Mouse (Mus musculus): Measurements from ENCODE around the gene Mki67. TPM values are rescaled to one million over a fixed set of nuclear protein-coding genes. Genes with fewer than 3 reads are reported as not detected.

Mki67 gene
- total and polyA plus RNA-seq, 3 experiments = 57.8 to 102 (median 73.1) TPM

- Histone ChIP-seq H3K9ac (ENCODE audit: insufficient read depth, low read depth) (no peak overlapping the region), H3K4me1 (ENCODE audit: control insufficient read depth in 1 of 2, insufficient read depth in 2 of 2) (no peaks in the 10 kb centered on the region), H3K4me3 (replicated peaks in 1 of 3; ENCODE audit: low read depth in 2 of 3, low read length in 2 of 3, poor library complexity in 1 of 3) (no peak overlapping the region), H3K9me3 (replicated peaks; ENCODE audit: low read length) (no peaks in the 10 kb centered on the region), H3K4me2 (ENCODE audit: insufficient read depth, low read depth, poor library complexity, severe bottlenecking) (no peak overlapping the region), H3K79me2 (replicated peaks; ENCODE audit: control insufficient read depth, extremely low read depth, insufficient read depth, poor library complexity, severe bottlenecking) (no peaks in the 10 kb centered on the region), H3K27me3 (replicated peaks) (peaks cover 5% of the 10 kb centered on the region), H3K27ac (ENCODE audit: insufficient read depth, low read depth) (no peak overlapping the region), H3K36me3 (replicated peaks in 1 of 2; ENCODE audit: control insufficient read depth in 1 of 2, insufficient read depth in 1 of 2, low read length in 1 of 2) (no peaks in the 10 kb centered on the region)
- in situ Hi-C loops (cut with MboI; ENCODE audit: low pct_ligation_motif_present, low pct_unique_long_range_greater_than_20kb, low sequenced_read_pairs) (loop anchor here (25.0 kb wide), 1 partner anchor 241 kb away; no protein-coding TSS in a partner anchor), dilution Hi-C loops (cut with MboI; ENCODE audit: extremely low pct_ligation_motif_present, extremely low pct_unique_long_range_greater_than_20kb, low sequenced_read_pairs) (no loop called here)
- no peak for DNase-seq (ENCODE audit: extremely low read depth)
- TF ChIP-seq ZMIZ1 (IDR thresholded peaks at IDR 0.05; ENCODE audit: low read depth, low read length) (no peak), POLR2AphosphoS2 (IDR thresholded peaks at IDR 0.05; ENCODE audit: low read depth, low read length) (no peak), RAD21 (IDR thresholded peaks at IDR 0.05; ENCODE audit: low read depth, low read length) (no peak), USF2 (conservative IDR thresholded peaks at IDR 0.05; ENCODE audit: low read depth, low read length) (no peak), EP300 (IDR thresholded peaks at IDR 0.05; ENCODE audit: low read length) (no peak), MAFK (IDR thresholded peaks at IDR 0.05; ENCODE audit: insufficient replicate concordance, low read length) (no peak), BHLHE40 (IDR thresholded peaks at IDR 0.05; ENCODE audit: low read depth, low read length) (no peak), TCF12 (IDR thresholded peaks at IDR 0.05; ENCODE audit: low read depth, low read length) (no peak), PAX5 (IDR thresholded peaks at IDR 0.05; ENCODE audit: low read length) (no peak), IRF4 (IDR thresholded peaks at IDR 0.05; ENCODE audit: low read depth, low read length) (no peak), E2F4 (IDR thresholded peaks at IDR 0.05; ENCODE audit: insufficient replicate concordance, low read depth, low read length) (no peak), HCFC1 (IDR thresholded peaks at IDR 0.05; ENCODE audit: low read depth, low read length) (no peak), KAT2A (IDR thresholded peaks at IDR 0.05; ENCODE audit: insufficient replicate concordance, low read length) (no peak), CTCF (conservative IDR thresholded peaks at IDR 0.05 in 1 of 2, IDR thresholded peaks at IDR 0.05 in 1 of 2; ENCODE audit: low read depth in 2 of 2, low read length in 2 of 2) (no peak), MAX (IDR thresholded peaks at IDR 0.05; ENCODE audit: low read length) (no peak), MAZ (IDR thresholded peaks at IDR 0.05; ENCODE audit: low read depth, low read length) (no peak), NRF1 (IDR thresholded peaks at IDR 0.05; ENCODE audit: low read depth, low read length) (no peak), ELF1 (IDR thresholded peaks at IDR 0.05; ENCODE audit: low read depth, low read length) (no peak), MEF2A (IDR thresholded peaks at IDR 0.05; ENCODE audit: borderline replicate concordance, low read depth, low read length) (no peak)
These were observed 11.9 kb upstream of the Mki67 start for GRCm38 (mm10) chr7:135728038-135728437.

- in situ Hi-C loops (cut with MboI; ENCODE audit: low pct_ligation_motif_present, low pct_unique_long_range_greater_than_20kb, low sequenced_read_pairs) = loop anchor here (25.0 kb wide), 1 partner anchor 239 kb away; no protein-coding TSS in a partner anchor
- H3K9me3 ChIP-seq (replicated peaks; ENCODE audit: low read length) = no peaks in the 10 kb centered on the region
- no peak for TF ChIP-seq USF2 (conservative IDR thresholded peaks at IDR 0.05; ENCODE audit: low read depth, low read length)
- TF ChIP-seq SMC3 (IDR thresholded peaks at IDR 0.05; ENCODE audit: low read depth, low read length) = no peak
- TF ChIP-seq CTCF (conservative IDR thresholded peaks at IDR 0.05 in 1 of 2, IDR thresholded peaks at IDR 0.05 in 1 of 2; ENCODE audit: low read depth in 2 of 2, low read length in 2 of 2) = no peak
- no peak for TF ChIP-seq SIN3A (IDR thresholded peaks at IDR 0.05; ENCODE audit: low read length)
- no peak for TF ChIP-seq MAZ (IDR thresholded peaks at IDR 0.05; ENCODE audit: low read depth, low read length)
- TF ChIP-seq EP300 (IDR thresholded peaks at IDR 0.05; ENCODE audit: low read length) = no peak
- TF ChIP-seq TBP (conservative IDR thresholded peaks at IDR 0.05; ENCODE audit: low read depth, low read length) = no peak
- no peak for TF ChIP-seq ZKSCAN1 (IDR thresholded peaks at IDR 0.05; ENCODE audit: borderline replicate concordance, low read depth, low read length)
- TF ChIP-seq USF1 (IDR thresholded peaks at IDR 0.05; ENCODE audit: low read depth, low read length) = no peak
- TF ChIP-seq UBTF (IDR thresholded peaks at IDR 0.05; ENCODE audit: low read depth, low read length) = no peak
- TF ChIP-seq NELFE (IDR thresholded peaks at IDR 0.05; ENCODE audit: low read depth, low read length) = no peak
- no peak for TF ChIP-seq TCF12 (IDR thresholded peaks at IDR 0.05; ENCODE audit: low read depth, low read length)
- no peak for TF ChIP-seq ETS1 (conservative IDR thresholded peaks at IDR 0.05; ENCODE audit: low read depth, low read length)
These were observed 10.5 kb upstream of the Mki67 start for GRCm38 (mm10) chr7:135726707-135727106.

More at GRCm38 (mm10) chr7:135726707-135727106, 10.5 kb upstream of the Mki67 start:
- no peak overlapping the region for H3K4me3 ChIP-seq (replicated peaks in 1 of 3; ENCODE audit: low read depth in 2 of 3, low read length in 2 of 3, poor library complexity in 1 of 3)
- no peak for DNase-seq (ENCODE audit: extremely low read depth)
- H3K4me1 ChIP-seq (ENCODE audit: control insufficient read depth in 1 of 2, insufficient read depth in 2 of 2) = peaks cover 5% of the 10 kb centered on the region in 2 experiments
- no peaks in the 10 kb centered on the region for H3K79me2 ChIP-seq (replicated peaks; ENCODE audit: control insufficient read depth, extremely low read depth, insufficient read depth, poor library complexity, severe bottlenecking)
- no peaks in the 10 kb centered on the region for H3K36me3 ChIP-seq (replicated peaks in 1 of 2; ENCODE audit: control insufficient read depth in 1 of 2, insufficient read depth in 1 of 2, low read length in 1 of 2)
- no peak overlapping the region for H3K27ac ChIP-seq (ENCODE audit: insufficient read depth, low read depth)
- peaks cover 5% of the 10 kb centered on the region for H3K27me3 ChIP-seq (replicated peaks)
- dilution Hi-C loops (cut with MboI; ENCODE audit: extremely low pct_ligation_motif_present, extremely low pct_unique_long_range_greater_than_20kb, low sequenced_read_pairs) = no loop called here
- H3K4me2 ChIP-seq (ENCODE audit: insufficient read depth, low read depth, poor library complexity, severe bottlenecking) = no peak overlapping the region
- no peak overlapping the region for H3K9ac ChIP-seq (ENCODE audit: insufficient read depth, low read depth)

All from CH12.LX (cell line).